Mouse (Mus musculus): ENCODE data around the gene Ubqlnl. TPM values are rescaled to one million over a fixed set of nuclear protein-coding genes. Genes with fewer than 3 reads are reported as not detected.

Ubqlnl gene
- polyA plus RNA-seq, 1 experiment from 2014 or later: not detected

GRCm38 (mm10) chr7:104103913-104104756 is 46.2 kb downstream of the Ubqlnl start:
- Histone ChIP-seq H3K4me2 (no peak overlapping the region), H3K9ac (no peak overlapping the region), H3K36me3 (ENCODE audit: insufficient read depth) (no peaks in the 10 kb centered on the region), H3K4me3 (ENCODE audit: low read depth, low read length) (no peak overlapping the region), H3K9me3 (ENCODE audit: low read depth, low read length) (no peaks in the 10 kb centered on the region), H3K27me3 (ENCODE audit: insufficient read depth, low read length) (no peaks in the 10 kb centered on the region), H3K27ac (ENCODE audit: low read depth) (no peak overlapping the region), H3K4me1 (ENCODE audit: insufficient read depth) (no peaks in the 10 kb centered on the region)
- WGBS: 67% methylated on average over 4 of the region's 4 CpGs
- ATAC-seq (ENCODE audit: insufficient read depth): no peak
- DNase-seq: no peak
- TF ChIP-seq CTCF (IDR thresholded peaks at IDR 0.05; ENCODE audit: low read depth): no peak

Other genes with a start within 250 kb of the Ubqlnl start
- not detected in 2 replicates for gene Olfr65, start 247.1 kb downstream of the Ubqlnl start, polyA plus RNA-seq (2014; fragmentation: Nextera tagmentation; extraction: Ambion mirVana)
- gene Olfr631, start 221.7 kb downstream of the Ubqlnl start, polyA plus RNA-seq (2014; fragmentation: Nextera tagmentation; extraction: Ambion mirVana): not detected in 2 replicates
- not detected in 2 replicates for gene Olfr632, start 216.2 kb downstream of the Ubqlnl start, polyA plus RNA-seq (2014; fragmentation: Nextera tagmentation; extraction: Ambion mirVana)
- gene Olfr633, start 206.1 kb downstream of the Ubqlnl start, polyA plus RNA-seq (2014; fragmentation: Nextera tagmentation; extraction: Ambion mirVana): not detected in 2 replicates
- not detected in 2 replicates for gene Olfr635, start 179.4 kb downstream of the Ubqlnl start, polyA plus RNA-seq (2014; fragmentation: Nextera tagmentation; extraction: Ambion mirVana)
- gene Olfr638, start 151.8 kb downstream of the Ubqlnl start, polyA plus RNA-seq (2014; fragmentation: Nextera tagmentation; extraction: Ambion mirVana): not detected in 2 replicates
- not detected in 2 replicates for gene Olfr639, start 133.3 kb downstream of the Ubqlnl start, polyA plus RNA-seq (2014; fragmentation: Nextera tagmentation; extraction: Ambion mirVana)
- not detected in 2 replicates for gene Olfr640, start 125.0 kb downstream of the Ubqlnl start, polyA plus RNA-seq (2014; fragmentation: Nextera tagmentation; extraction: Ambion mirVana)
- not detected in 2 replicates for gene Olfr641, start 115.1 kb downstream of the Ubqlnl start, polyA plus RNA-seq (2014; fragmentation: Nextera tagmentation; extraction: Ambion mirVana)
- gene Olfr642, start 97.9 kb downstream of the Ubqlnl start, polyA plus RNA-seq (2014; fragmentation: Nextera tagmentation; extraction: Ambion mirVana): not detected in 2 replicates
- gene 4930516K23Rik, start 89.1 kb downstream of the Ubqlnl start, polyA plus RNA-seq (2014; fragmentation: Nextera tagmentation; extraction: Ambion mirVana): not detected in 2 replicates
- not detected in 2 replicates for gene Olfr644, start 78.7 kb downstream of the Ubqlnl start, polyA plus RNA-seq (2014; fragmentation: Nextera tagmentation; extraction: Ambion mirVana)
- gene Olfr645, start 65.1 kb downstream of the Ubqlnl start, polyA plus RNA-seq (2014; fragmentation: Nextera tagmentation; extraction: Ambion mirVana): not detected in 2 replicates
- not detected in 2 replicates for gene Olfr646, start 45.7 kb downstream of the Ubqlnl start, polyA plus RNA-seq (2014; fragmentation: Nextera tagmentation; extraction: Ambion mirVana)
- gene Ubqln5, start 20.7 kb downstream of the Ubqlnl start, polyA plus RNA-seq (2014; fragmentation: Nextera tagmentation; extraction: Ambion mirVana): not detected in 2 replicates
- not detected in 2 replicates for gene Olfr643, start 13.2 kb downstream of the Ubqlnl start, polyA plus RNA-seq (2014; fragmentation: Nextera tagmentation; extraction: Ambion mirVana)
- gene Ubqln3, start 7.3 kb downstream of the Ubqlnl start, polyA plus RNA-seq (2014; fragmentation: Nextera tagmentation; extraction: Ambion mirVana): not detected in 2 replicates
- gene Olfm5, start 14.3 kb upstream of the Ubqlnl start, polyA plus RNA-seq (2014; fragmentation: Nextera tagmentation; extraction: Ambion mirVana): 0.08 TPM in 1 of 2 replicates, not detected in the other
- gene Olfr648, start 32.8 kb upstream of the Ubqlnl start, polyA plus RNA-seq (2014; fragmentation: Nextera tagmentation; extraction: Ambion mirVana): 0.32 and 0.37 TPM in 2 replicates
- not detected in 2 replicates for gene Olfr649, start 45.4 kb upstream of the Ubqlnl start, polyA plus RNA-seq (2014; fragmentation: Nextera tagmentation; extraction: Ambion mirVana)
- 0.62 and 1.1 TPM in 2 replicates for gene Trim6, start 68.2 kb upstream of the Ubqlnl start, polyA plus RNA-seq (2014; fragmentation: Nextera tagmentation; extraction: Ambion mirVana)
- gene Trim34a, start 93.9 kb upstream of the Ubqlnl start, polyA plus RNA-seq (2014; fragmentation: Nextera tagmentation; extraction: Ambion mirVana): 1.4 and 1.6 TPM in 2 replicates
- gene Trim5, start 137.5 kb upstream of the Ubqlnl start, polyA plus RNA-seq (2014; fragmentation: Nextera tagmentation; extraction: Ambion mirVana): 0.28 and 0.30 TPM in 2 replicates
- gene Trim12a, start 164.9 kb upstream of the Ubqlnl start, polyA plus RNA-seq (2014; fragmentation: Nextera tagmentation; extraction: Ambion mirVana): 3.2 and 3.6 TPM in 2 replicates
- gene Trim34b, start 178.9 kb upstream of the Ubqlnl start, polyA plus RNA-seq (2014; fragmentation: Nextera tagmentation; extraction: Ambion mirVana): not detected in 2 replicates
- gene Trim12c, start 202.8 kb upstream of the Ubqlnl start, polyA plus RNA-seq (2014; fragmentation: Nextera tagmentation; extraction: Ambion mirVana): 1.0 and 1.4 TPM in 2 replicates
- 0.04 and 0.11 TPM in 2 replicates for gene Trim30b, start 219.3 kb upstream of the Ubqlnl start, polyA plus RNA-seq (2014; fragmentation: Nextera tagmentation; extraction: Ambion mirVana)